ENCODE assay signal across 9 mouse cellular contexts in genomic region chr12:29528031-29528771, GRCm38 (mm10). TPM values are rescaled to one million over a fixed set of nuclear protein-coding genes. Genes with fewer than 3 reads are reported as not detected.
A peak's percentile ranks its signal among the peaks of the same experiment; 100 is the strongest.
DNase-seq lines count a peak whose midpoint lies in the region; ATAC-seq lines count a peak whose summit lies in the region.
"Had no signal": no experiment of that assay in that cellular context is flagged by ENCODE, and none has a peak within 500 bp of the region (broad histone marks: within the 10 kb centered on the region; RNA-seq: fewer than 3 reads in every experiment).

Gene Myt1l, plus strand, starts transcription at chr12:29528384.

- intact Hi-C loops in gastrocnemius, postnatal 14 days (cut with DNase I; ENCODE audit: low total_unique reads) = no loop called here

- H3K9me3 ChIP-seq in heart, embryonic 11.5 days (replicated peaks; ENCODE audit: control insufficient read depth, low read length) = no peaks in the 10 kb centered on the region
- no peaks in the 10 kb centered on the region for H3K9me3 ChIP-seq in hindbrain, embryonic 13.5 days
- H3K9me3 ChIP-seq in limb, embryonic 13.5 days = no peaks in the 10 kb centered on the region

- peak within 1 kb of the TSS; percentile 29 for H3K4me3 ChIP-seq in heart, embryonic 11.5 days (ENCODE audit: low read depth, low read length)
- peak within 1 kb of the TSS; percentile 47 for H3K4me3 ChIP-seq in hindbrain, embryonic 13.5 days
- H3K4me3 ChIP-seq in limb, embryonic 13.5 days = peak within 1 kb of the TSS; percentile 31
- H3K4me3 ChIP-seq: erythroblast, embryonic 14.5 days had no signal

- H3K9ac ChIP-seq in heart, embryonic 11.5 days (ENCODE audit: low read depth, low read length) = no peak within 1 kb of the TSS
- peak within 1 kb of the TSS; percentile 90 for H3K9ac ChIP-seq in hindbrain, embryonic 13.5 days
- H3K9ac ChIP-seq in limb, embryonic 13.5 days = no peak within 1 kb of the TSS

- no peak for ATAC-seq in heart, embryonic 11.5 days (replicated peaks; ENCODE audit: insufficient number of reproducible peaks, low FRiP score, low TSS enrichment)
- ATAC-seq in hindbrain, embryonic 13.5 days (ENCODE audit: low FRiP score) = peak; percentile 47
- no peak for ATAC-seq in limb, embryonic 13.5 days (ENCODE audit: low FRiP score, low read depth)

- H3K27me3 ChIP-seq in heart, embryonic 11.5 days (ENCODE audit: control insufficient read depth, insufficient read depth, low read length) = peaks cover 15% of the 10 kb centered on the region
- H3K27me3 ChIP-seq in hindbrain, embryonic 13.5 days = no peaks in the 10 kb centered on the region
- peaks cover 60% of the 10 kb centered on the region for H3K27me3 ChIP-seq in limb, embryonic 13.5 days

- peak within 1 kb of the TSS; percentile 67 for H3K4me2 ChIP-seq in heart, embryonic 11.5 days
- peak within 1 kb of the TSS; percentile 54 for H3K4me2 ChIP-seq in hindbrain, embryonic 13.5 days
- peak within 1 kb of the TSS; percentile 58 for H3K4me2 ChIP-seq in limb, embryonic 13.5 days (replicated peaks)

- DNase-seq in heart, adult 8-10 months (ENCODE audit: low spot score) = no peak
- peak; percentile 78 for DNase-seq in cerebellum, adult 9-10 months
- DNase-seq in adrenal gland, postnatal 25 days = no peak
- no peak for DNase-seq in gastrocnemius, postnatal 14 days
- DNase-seq in kidney, postnatal 36 days = no peak

- WGBS in heart, embryonic 11.5 days (ENCODE audit: insufficient replicate concordance) = 42% methylated on average over 13 of the region's 13 CpGs
- WGBS in hindbrain, embryonic 13.5 days = 11% methylated on average over 13 of the region's 13 CpGs
- WGBS in limb, embryonic 13.5 days = 32% methylated on average over 13 of the region's 13 CpGs

- no peaks in the 10 kb centered on the region for H3K4me1 ChIP-seq in heart, embryonic 11.5 days (ENCODE audit: control insufficient read depth, insufficient read depth, low read length)
- peaks cover 26% of the 10 kb centered on the region for H3K4me1 ChIP-seq in hindbrain, embryonic 13.5 days (replicated peaks)
- peaks cover 5% of the 10 kb centered on the region for H3K4me1 ChIP-seq in limb, embryonic 13.5 days

- no peak within 1 kb of the TSS for H3K27ac ChIP-seq in heart, embryonic 11.5 days (ENCODE audit: low read depth, low read length)
- peak within 1 kb of the TSS; percentile 100 for H3K27ac ChIP-seq in hindbrain, embryonic 13.5 days
- no peak within 1 kb of the TSS for H3K27ac ChIP-seq in limb, embryonic 13.5 days

- no peaks in the 10 kb centered on the region for H3K36me3 ChIP-seq in heart, embryonic 11.5 days (ENCODE audit: control insufficient read depth, insufficient read depth, low read length)
- no peaks in the 10 kb centered on the region for H3K36me3 ChIP-seq in hindbrain, embryonic 13.5 days
- no peaks in the 10 kb centered on the region for H3K36me3 ChIP-seq in limb, embryonic 13.5 days

RNA-seq across cellular contexts. Expression of gene Myt1l, which starts in this region (rescaled TPM):
- 0.37 and 1.1 TPM in 2 replicates for polyA plus RNA-seq in heart, embryonic 11.5 days (2014; fragmentation: Nextera tagmentation; extraction: Ambion mirVana)
- under 1 TPM in 1 of 4 experiments, not detected in 3; 0.06 TPM for total RNA-seq in heart, adult 8-10 months (2022)
- 218 and 219 TPM in 2 replicates for polyA plus RNA-seq in hindbrain, embryonic 13.5 days (2015; fragmentation: Nextera tagmentation; extraction: Ambion mirVana)
- 0.14 and 0.89 TPM in 2 replicates for polyA plus RNA-seq in limb, embryonic 13.5 days (2015; fragmentation: Nextera tagmentation; extraction: Ambion mirVana)
- 2.9 TPM in 2 replicates for total RNA-seq in adrenal gland, postnatal 25 days (2021)
- total RNA-seq in gastrocnemius, postnatal 14 days (2021) = not detected
- polyA plus RNA-seq: erythroblast, embryonic 14.5 days had no signal

Comparison
In these comparisons a context has a peak if more than half of its experiments do, and no peak if none do; other contexts are left out.
1. RNA of gene Myt1l (polyA plus RNA-seq): 218 to 219 TPM in hindbrain, embryonic 13.5 days; 0.37 to 1.1 TPM in heart, embryonic 11.5 days and 0.14 to 0.89 TPM in limb, embryonic 13.5 days; every median in the first group is over 100 times any median in the second.
2. Peak in every context shown above with its lines, with median percentiles within 50 percentile points of each other: H3K4me2 ChIP-seq and H3K4me3 ChIP-seq.